Comparison of ENCODE assay signal across 18 mouse cellular contexts in the genomic region with DNA sequence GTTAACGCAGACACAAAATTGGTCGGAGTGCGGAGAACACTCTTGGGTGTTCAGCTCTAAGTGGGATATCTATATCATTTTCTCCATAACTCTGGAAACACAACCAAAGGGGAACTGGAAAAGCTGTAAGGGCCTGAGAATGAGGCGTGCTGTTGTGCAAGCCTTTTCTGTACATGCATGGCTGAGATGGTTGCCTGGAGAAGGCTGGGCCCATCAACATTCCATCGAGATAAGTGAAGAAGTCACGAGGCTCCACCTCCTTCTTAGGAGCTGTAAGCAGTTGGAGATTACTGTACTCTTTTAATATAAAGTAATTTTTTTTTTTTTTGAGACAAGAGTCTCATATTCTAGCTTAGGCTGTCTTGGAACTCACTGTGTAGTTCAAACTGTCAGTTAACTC. TPM values are rescaled to one million over a fixed set of nuclear protein-coding genes. Genes with fewer than 3 reads are reported as not detected.
"Had no signal": no experiment of that assay in that cellular context is flagged by ENCODE, and none has a peak within 500 bp of the region (broad histone marks: within the 10 kb centered on the region; RNA-seq: fewer than 3 reads in every experiment).

No protein-coding gene starts in this region.

- H3K36me3 ChIP-seq: kidney, embryonic 15.5 days; limb, embryonic 10.5 days; liver, embryonic 12.5 days; neural tube, embryonic 13.5 days; stomach, embryonic 15.5 days had no signal

- ATAC-seq: liver, embryonic 12.5 days; midbrain, embryonic 16.5 days had no signal

- H3K27ac ChIP-seq: kidney, embryonic 15.5 days; left cerebral cortex, adult 2 months; limb, embryonic 10.5 days; liver, embryonic 12.5 days; neural tube, embryonic 13.5 days; stomach, embryonic 15.5 days had no signal

- H3K27me3 ChIP-seq: kidney, embryonic 15.5 days; liver, embryonic 12.5 days; megakaryocyte, embryonic 14.5 days; neural tube, embryonic 13.5 days; stomach, embryonic 15.5 days had no signal

- H3K4me3 ChIP-seq: kidney, embryonic 15.5 days; left cerebral cortex, adult 2 months; limb, embryonic 10.5 days; liver, embryonic 12.5 days; megakaryocyte, embryonic 14.5 days; neural tube, embryonic 13.5 days; stomach, embryonic 15.5 days had no signal

- DNase-seq: kidney, adult 2 months; kidney, postnatal 14 days; retina, postnatal 1 day; right cerebral cortex, postnatal 4 days; spleen, adult 18-20 months; thymus, adult 2 months; thymus, postnatal 36 days had no signal

- H3K9ac ChIP-seq: kidney, embryonic 15.5 days; liver, embryonic 12.5 days; neural tube, embryonic 13.5 days; stomach, embryonic 15.5 days had no signal

- H3K9me3 ChIP-seq: kidney, embryonic 15.5 days; limb, embryonic 10.5 days; liver, embryonic 12.5 days; megakaryocyte, embryonic 14.5 days; neural tube, embryonic 13.5 days; stomach, embryonic 15.5 days had no signal

- H3K4me2 ChIP-seq: kidney, embryonic 15.5 days; liver, embryonic 12.5 days; midbrain, embryonic 11.5 days; neural tube, embryonic 13.5 days; stomach, embryonic 15.5 days had no signal

- H3K4me1 ChIP-seq: kidney, embryonic 15.5 days; limb, embryonic 10.5 days; liver, embryonic 12.5 days; megakaryocyte, embryonic 14.5 days; neural tube, embryonic 13.5 days; stomach, embryonic 15.5 days had no signal

RNA-seq across cellular contexts. Expression of gene Ppp3r2, which starts 5.8 kb away (rescaled TPM):
- polyA plus RNA-seq: large intestine, adult 2 months; liver, embryonic 12.5 days; liver, embryonic 16.5 days had no signal
